Mouse (Mus musculus): ENCODE data around the gene Dera. TPM values are rescaled to one million over a fixed set of nuclear protein-coding genes. Genes with fewer than 3 reads are reported as not detected.

Dera gene
- polyA plus RNA-seq, 1 experiment from 2014 or later: 47.1 TPM

DNA sequence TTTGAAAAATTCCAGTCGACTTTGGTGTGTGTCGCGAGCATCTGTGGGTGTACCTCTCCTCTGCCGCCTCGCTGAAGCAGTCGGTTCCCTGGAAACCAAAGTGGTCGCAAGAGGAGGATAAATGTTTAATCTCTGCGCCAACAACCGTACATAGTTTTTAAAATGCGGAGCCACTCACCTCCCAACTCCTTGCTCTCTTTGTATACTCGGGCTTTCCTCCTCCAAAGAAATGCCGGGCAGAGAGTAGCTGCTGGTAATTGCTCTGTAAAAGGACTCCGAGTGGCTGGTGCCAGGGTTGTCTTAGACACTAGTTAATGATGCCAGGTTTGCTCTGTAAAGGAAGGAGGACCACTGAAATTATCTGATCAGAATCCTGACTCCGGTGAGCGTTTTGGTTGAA is 6.6 kb downstream of the Dera start:
- ATAC-seq (ENCODE audit: low FRiP score, low TSS enrichment): no peak
- TF ChIP-seq CTCF (IDR thresholded peaks at IDR 0.05; ENCODE audit: low read depth) (no peak), EP300 (optimal IDR thresholded peaks at IDR 0.05) (no peak)
- no peak overlapping the region for H3K9ac ChIP-seq (ENCODE audit: low read length)
- no peak overlapping the region for H3K27ac ChIP-seq (replicated peaks)
- no peaks in the 10 kb centered on the region for H3K27me3 ChIP-seq (ENCODE audit: control insufficient read depth, insufficient read depth, low read length)
- no peaks in the 10 kb centered on the region for H3K9me3 ChIP-seq (ENCODE audit: control insufficient read depth, low read length)
- WGBS: 72% methylated on average over 15 of the region's 15 CpGs
- no peaks in the 10 kb centered on the region for H3K4me1 ChIP-seq (replicated peaks; ENCODE audit: control insufficient read depth, insufficient read depth)
- H3K4me3 ChIP-seq (ENCODE audit: low read depth, low read length): no peak overlapping the region
- H3K36me3 ChIP-seq (ENCODE audit: control insufficient read depth, insufficient read depth, low read length): no peaks in the 10 kb centered on the region
- no peak for DNase-seq (ENCODE audit: low spot score)
- no peak overlapping the region for H3K4me2 ChIP-seq (replicated peaks; ENCODE audit: low read depth)

- Histone ChIP-seq H3K27ac (replicated peaks) (no peak overlapping the region), H3K4me1 (replicated peaks; ENCODE audit: control insufficient read depth, insufficient read depth) (no peaks in the 10 kb centered on the region), H3K36me3 (ENCODE audit: control insufficient read depth, insufficient read depth, low read length) (no peaks in the 10 kb centered on the region), H3K4me2 (replicated peaks; ENCODE audit: low read depth) (no peak overlapping the region), H3K9me3 (ENCODE audit: control insufficient read depth, low read length) (no peaks in the 10 kb centered on the region), H3K27me3 (ENCODE audit: control insufficient read depth, insufficient read depth, low read length) (no peaks in the 10 kb centered on the region), H3K4me3 (ENCODE audit: low read depth, low read length) (no peak overlapping the region), H3K9ac (ENCODE audit: low read length) (no peak overlapping the region)
- ATAC-seq (ENCODE audit: low FRiP score, low TSS enrichment) (no peak; the same call in 1 of the 2 replicates), DNase-seq (ENCODE audit: low spot score) (peak; percentile 12)
- TF ChIP-seq CTCF (IDR thresholded peaks at IDR 0.05; ENCODE audit: low read depth) (no peak), EP300 (optimal IDR thresholded peaks at IDR 0.05) (no peak)
- 44% methylated on average over 3 of the region's 3 CpGs for WGBS
These were observed 10.3 kb downstream of the Dera start for GRCm38 (mm10) chr6:137764572-137765210.

DNA sequence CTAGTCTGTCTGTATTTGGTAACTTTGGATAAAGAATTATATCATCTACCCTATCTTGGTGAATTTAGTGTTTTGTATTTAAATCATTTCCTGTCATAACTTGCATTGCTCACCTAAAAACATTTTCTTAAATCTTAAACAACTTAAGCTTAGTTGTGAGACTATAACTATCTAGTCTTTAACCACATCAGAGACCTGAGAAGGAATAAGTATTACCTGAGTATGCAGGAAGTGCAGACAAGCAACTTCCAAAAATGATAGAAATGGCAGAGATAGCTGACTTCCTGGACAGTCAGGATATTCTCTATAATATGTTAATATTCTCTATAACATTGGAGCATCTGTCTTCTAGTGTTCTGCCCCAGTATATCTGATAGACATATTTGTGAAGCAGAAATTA is 11.8 kb downstream of the Dera start:
- no peak overlapping the region for H3K4me3 ChIP-seq (ENCODE audit: low read depth, low read length)
- no peak for ATAC-seq (ENCODE audit: low FRiP score, low TSS enrichment)
- no peaks in the 10 kb centered on the region for H3K36me3 ChIP-seq (ENCODE audit: control insufficient read depth, insufficient read depth, low read length)
- H3K4me1 ChIP-seq (replicated peaks; ENCODE audit: control insufficient read depth, insufficient read depth): no peaks in the 10 kb centered on the region
- no peak for DNase-seq (ENCODE audit: low spot score)
- no peak overlapping the region for H3K9ac ChIP-seq (ENCODE audit: low read length)
- no peak for TF ChIP-seq CTCF (IDR thresholded peaks at IDR 0.05; ENCODE audit: low read depth)
- no peak overlapping the region for H3K27ac ChIP-seq (replicated peaks)
- H3K4me2 ChIP-seq (replicated peaks; ENCODE audit: low read depth): no peak overlapping the region
- H3K9me3 ChIP-seq (ENCODE audit: control insufficient read depth, low read length): no peaks in the 10 kb centered on the region
- no peaks in the 10 kb centered on the region for H3K27me3 ChIP-seq (ENCODE audit: control insufficient read depth, insufficient read depth, low read length)

DNA sequence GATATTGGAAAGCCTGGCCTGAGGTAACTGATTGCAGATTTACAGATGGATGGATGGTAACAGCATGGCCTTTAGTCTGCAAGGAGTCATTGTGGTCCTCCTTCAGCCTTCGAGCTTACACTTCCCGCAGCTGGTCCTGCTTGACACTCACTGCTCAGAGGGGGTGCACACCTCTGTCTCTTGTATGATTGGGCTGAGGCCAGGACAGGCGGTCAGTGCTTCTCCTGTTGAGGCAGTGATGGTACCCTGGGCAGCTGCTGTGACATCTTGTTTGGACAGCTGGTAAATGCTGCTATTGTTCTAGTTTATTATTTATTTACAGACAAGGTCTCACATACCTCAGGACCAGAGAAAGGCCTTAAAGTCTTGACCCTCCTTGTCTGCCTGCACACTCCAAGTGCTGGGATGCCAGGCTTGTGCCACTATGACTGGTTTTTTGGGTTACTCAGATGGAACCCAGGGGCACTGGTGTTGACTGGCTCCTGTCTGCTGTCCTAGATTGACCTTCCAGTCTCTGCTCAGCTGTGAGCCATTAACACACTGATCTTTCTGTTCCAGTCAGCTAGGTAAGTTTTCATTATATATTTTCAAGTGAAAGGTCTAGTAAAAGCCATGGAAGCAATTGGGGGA is 17.4 kb downstream of the Dera start:
- DNase-seq (ENCODE audit: low spot score) (no peak), ATAC-seq (ENCODE audit: low FRiP score, low TSS enrichment) (no peak)
- Histone ChIP-seq H3K4me2 (replicated peaks; ENCODE audit: low read depth) (no peak overlapping the region), H3K27me3 (ENCODE audit: control insufficient read depth, insufficient read depth, low read length) (no peaks in the 10 kb centered on the region), H3K9me3 (ENCODE audit: control insufficient read depth, low read length) (no peaks in the 10 kb centered on the region), H3K9ac (ENCODE audit: low read length) (no peak overlapping the region), H3K4me1 (replicated peaks; ENCODE audit: control insufficient read depth, insufficient read depth) (no peaks in the 10 kb centered on the region), H3K4me3 (ENCODE audit: low read depth, low read length) (no peak overlapping the region), H3K27ac (replicated peaks) (no peak overlapping the region), H3K36me3 (ENCODE audit: control insufficient read depth, insufficient read depth, low read length) (no peaks in the 10 kb centered on the region)
- TF ChIP-seq CTCF (IDR thresholded peaks at IDR 0.05; ENCODE audit: low read depth): no peak
- no peak for TF ChIP-seq EP300 (optimal IDR thresholded peaks at IDR 0.05)
- WGBS: 61% methylated on average over 3 of the region's 3 CpGs

DNA sequence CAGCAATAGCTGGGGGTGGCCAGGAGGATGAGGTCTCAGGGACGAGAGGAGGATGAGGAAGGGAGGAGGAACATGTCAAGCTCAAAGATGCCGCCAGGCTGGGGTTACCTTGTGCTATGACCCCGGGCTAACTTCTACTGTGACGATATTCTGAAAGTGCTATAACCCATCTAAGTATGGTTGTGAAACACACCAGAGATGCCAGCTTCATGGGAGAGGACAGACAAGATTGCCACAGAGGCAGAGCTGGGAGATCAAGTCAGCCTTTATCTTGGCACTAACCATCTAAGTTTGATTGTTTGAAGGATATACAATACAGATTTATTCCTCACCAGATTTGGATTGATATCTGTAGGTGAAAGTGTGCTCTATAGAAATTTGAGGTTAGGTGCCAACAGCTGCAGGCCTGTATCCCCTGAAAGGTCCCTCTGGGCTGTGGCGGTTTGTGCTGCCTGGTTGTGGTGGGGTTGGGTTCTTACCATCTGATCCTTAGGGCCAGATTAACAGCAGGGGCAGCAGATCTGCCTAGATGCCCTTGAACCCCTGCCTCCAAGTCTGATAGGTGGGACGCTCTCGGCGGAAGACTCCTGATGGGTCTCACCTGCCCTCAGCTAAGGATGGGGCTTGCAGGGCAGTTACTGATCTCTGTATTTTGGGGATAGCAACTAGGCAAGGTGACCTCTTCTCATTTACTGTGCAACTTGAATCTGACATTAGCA is 18.7 kb downstream of the Dera start:
- Histone ChIP-seq H3K4me3 (ENCODE audit: low read depth, low read length) (no peak overlapping the region), H3K9me3 (ENCODE audit: control insufficient read depth, low read length) (no peaks in the 10 kb centered on the region), H3K36me3 (ENCODE audit: control insufficient read depth, insufficient read depth, low read length) (no peaks in the 10 kb centered on the region), H3K27me3 (ENCODE audit: control insufficient read depth, insufficient read depth, low read length) (no peaks in the 10 kb centered on the region), H3K27ac (replicated peaks) (no peak overlapping the region), H3K4me1 (replicated peaks; ENCODE audit: control insufficient read depth, insufficient read depth) (no peaks in the 10 kb centered on the region), H3K4me2 (replicated peaks; ENCODE audit: low read depth) (no peak overlapping the region), H3K9ac (ENCODE audit: low read length) (no peak overlapping the region)
- 94% methylated on average over 8 of the region's 8 CpGs for WGBS
- ATAC-seq (ENCODE audit: low FRiP score, low TSS enrichment): no peak
- DNase-seq (ENCODE audit: low spot score): no peak
- TF ChIP-seq EP300 (optimal IDR thresholded peaks at IDR 0.05) (no peak), CTCF (IDR thresholded peaks at IDR 0.05; ENCODE audit: low read depth) (no peak)

GRCm38 (mm10) chr6:137773637-137774028 is 19.3 kb downstream of the Dera start:
- no peak for ATAC-seq (ENCODE audit: low FRiP score, low TSS enrichment)
- no peak overlapping the region for H3K9ac ChIP-seq (ENCODE audit: low read length)
- DNase-seq (ENCODE audit: low spot score): no peak
- no peaks in the 10 kb centered on the region for H3K9me3 ChIP-seq (ENCODE audit: control insufficient read depth, low read length)
- TF ChIP-seq EP300 (optimal IDR thresholded peaks at IDR 0.05): no peak
- no peak for TF ChIP-seq CTCF (IDR thresholded peaks at IDR 0.05; ENCODE audit: low read depth)
- 84% methylated on average over 6 of the region's 6 CpGs for WGBS
- H3K36me3 ChIP-seq (ENCODE audit: control insufficient read depth, insufficient read depth, low read length): no peaks in the 10 kb centered on the region
- no peak overlapping the region for H3K4me2 ChIP-seq (replicated peaks; ENCODE audit: low read depth)
- H3K27ac ChIP-seq (replicated peaks): no peak overlapping the region
- no peaks in the 10 kb centered on the region for H3K4me1 ChIP-seq (replicated peaks; ENCODE audit: control insufficient read depth, insufficient read depth)
- no peaks in the 10 kb centered on the region for H3K27me3 ChIP-seq (ENCODE audit: control insufficient read depth, insufficient read depth, low read length)
- H3K4me3 ChIP-seq (ENCODE audit: low read depth, low read length): no peak overlapping the region
